ENCODE assay signal across 27 mouse cellular contexts in the genomic region with DNA sequence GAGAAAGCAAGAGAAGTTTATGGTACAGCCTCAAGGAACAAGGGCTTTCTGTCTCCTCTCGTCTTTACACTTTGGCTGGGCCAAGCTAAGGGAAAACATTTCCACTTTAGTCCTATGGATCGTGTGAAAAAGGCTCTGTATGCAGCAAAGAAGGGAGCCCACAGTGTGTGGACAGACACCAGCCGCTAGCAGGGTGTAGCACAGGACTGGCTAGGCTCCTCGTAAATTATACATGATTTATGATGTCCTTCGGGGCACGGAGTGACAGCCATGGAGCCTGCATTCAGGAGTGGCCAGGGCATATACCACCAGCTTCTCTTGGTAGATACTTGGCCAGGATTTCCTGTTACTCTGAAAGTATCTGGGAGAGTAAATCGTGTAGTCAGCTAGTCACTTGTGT.
DNase-seq lines count a peak whose midpoint lies in the region; ATAC-seq and TF ChIP-seq lines count a peak whose summit lies in the region.
"Had no signal": no experiment of that assay in that cellular context is flagged by ENCODE, and none has a peak within 500 bp of the region (broad histone marks: within the 10 kb centered on the region; RNA-seq: fewer than 3 reads in every experiment).

No protein-coding gene starts in this region.

- H3K4me1 ChIP-seq in lung, postnatal 0 days (ENCODE audit: insufficient read depth, low read depth, low read length) = peaks cover 3% of the 10 kb centered on the region; the same call in 1 of the 2 replicates
- 0 out of 2 replicates have a peak, but pooled peaks cover 2% of the 10 kb centered on the region for H3K4me1 ChIP-seq in limb, embryonic 13.5 days
- no peaks in the 10 kb centered on the region for H3K4me1 ChIP-seq in kidney, embryonic 14.5 days (ENCODE audit: control insufficient read depth, insufficient read depth, low read length)
- H3K4me1 ChIP-seq: embryonic facial prominence, embryonic 13.5 days; forebrain, embryonic 12.5 days; hindbrain, embryonic 13.5 days; liver, embryonic 15.5 days; megakaryocyte, embryonic 14.5 days had no signal

- no peak overlapping the region for H3K4me2 ChIP-seq in lung, postnatal 0 days (replicated peaks; ENCODE audit: low read depth, low read length)
- no peak overlapping the region for H3K4me2 ChIP-seq in limb, embryonic 13.5 days (replicated peaks)
- H3K4me2 ChIP-seq in kidney, embryonic 14.5 days (replicated peaks; ENCODE audit: low read depth, low read length) = no peak overlapping the region
- H3K4me2 ChIP-seq: embryonic facial prominence, embryonic 13.5 days; forebrain, embryonic 12.5 days; hindbrain, embryonic 13.5 days; liver, embryonic 15.5 days; lung, embryonic 14.5 days had no signal

- ATAC-seq in lung, postnatal 0 days = no peak
- peak; percentile 78 for ATAC-seq in limb, embryonic 13.5 days (ENCODE audit: low FRiP score, low read depth)
- no peak for ATAC-seq in kidney, embryonic 14.5 days (ENCODE audit: low FRiP score, low TSS enrichment)
- no peak for ATAC-seq in granulocyte monocyte progenitor cell, adult 5-6 weeks (replicated peaks; ENCODE audit: poor library complexity, severe bottlenecking)
- ATAC-seq: forebrain, postnatal 0 days; intestine, postnatal 0 days had no signal

- peak overlapping the region; percentile 43; the same call in 1 of the 2 replicates for H3K27ac ChIP-seq in lung, postnatal 0 days (ENCODE audit: low read length)
- H3K27ac ChIP-seq in limb, embryonic 13.5 days = peak overlapping the region; percentile 86
- no peak overlapping the region for H3K27ac ChIP-seq in kidney, embryonic 14.5 days (ENCODE audit: low read depth, low read length)
- H3K27ac ChIP-seq: embryonic facial prominence, embryonic 13.5 days; forebrain, embryonic 12.5 days; hindbrain, embryonic 13.5 days; liver, embryonic 15.5 days had no signal

- H3K9me3 ChIP-seq in lung, postnatal 0 days (ENCODE audit: low read length) = no peaks in the 10 kb centered on the region
- no peaks in the 10 kb centered on the region for H3K9me3 ChIP-seq in limb, embryonic 13.5 days
- no peaks in the 10 kb centered on the region for H3K9me3 ChIP-seq in kidney, embryonic 14.5 days (ENCODE audit: control insufficient read depth, low read length)
- H3K9me3 ChIP-seq: embryonic facial prominence, embryonic 13.5 days; forebrain, embryonic 12.5 days; hindbrain, embryonic 13.5 days; liver, embryonic 15.5 days; megakaryocyte, embryonic 14.5 days had no signal

- DNase-seq in heart, adult 11 months = peak; percentile 50
- no peak for DNase-seq in heart, postnatal 10 days
- no peak for DNase-seq in lung, postnatal 0 days (ENCODE audit: low spot score)
- DNase-seq in lung, postnatal 14 days = no peak
- DNase-seq: adrenal gland, postnatal 10 days; cerebellum, adult 8-10 months; cerebellum, postnatal 25 days; forebrain, postnatal 0 days; heart, postnatal 4 days; kidney, adult 9 months; kidney, postnatal 14 days; lung, embryonic 14.5 days; midbrain, embryonic 14.5 days; right cerebral cortex, adult 18-20 months; spleen, adult 18-20 months; thymus, adult 18-20 months; thymus, postnatal 36 days had no signal

- H3K9ac ChIP-seq in lung, postnatal 0 days (replicated peaks; ENCODE audit: low read depth) = no peak overlapping the region
- no peak overlapping the region for H3K9ac ChIP-seq in limb, embryonic 13.5 days
- H3K9ac ChIP-seq in kidney, embryonic 14.5 days (ENCODE audit: low read depth, low read length) = no peak overlapping the region
- H3K9ac ChIP-seq: embryonic facial prominence, embryonic 13.5 days; forebrain, embryonic 12.5 days; forebrain, postnatal 0 days; hindbrain, embryonic 13.5 days; liver, embryonic 15.5 days; lung, embryonic 14.5 days had no signal

- H3K4me3 ChIP-seq in lung, postnatal 0 days (ENCODE audit: low read depth, low read length) = no peak overlapping the region
- no peak overlapping the region for H3K4me3 ChIP-seq in limb, embryonic 13.5 days
- no peak overlapping the region for H3K4me3 ChIP-seq in kidney, embryonic 14.5 days (ENCODE audit: low read length)
- H3K4me3 ChIP-seq: embryonic facial prominence, embryonic 13.5 days; forebrain, embryonic 12.5 days; hindbrain, embryonic 13.5 days; liver, embryonic 15.5 days; megakaryocyte, embryonic 14.5 days had no signal

- H3K27me3 ChIP-seq in lung, postnatal 0 days (replicated peaks; ENCODE audit: insufficient read depth, low read length) = no peaks in the 10 kb centered on the region
- no peaks in the 10 kb centered on the region for H3K27me3 ChIP-seq in limb, embryonic 13.5 days
- no peaks in the 10 kb centered on the region for H3K27me3 ChIP-seq in kidney, embryonic 14.5 days (ENCODE audit: control insufficient read depth, insufficient read depth, low read length)
- H3K27me3 ChIP-seq: embryonic facial prominence, embryonic 13.5 days; forebrain, embryonic 12.5 days; hindbrain, embryonic 13.5 days; liver, embryonic 15.5 days; megakaryocyte, embryonic 14.5 days; Patski had no signal

- H3K36me3 ChIP-seq in lung, postnatal 0 days (ENCODE audit: insufficient read depth, low read length) = no peaks in the 10 kb centered on the region; the same call in 1 of the 2 replicates
- H3K36me3 ChIP-seq in limb, embryonic 13.5 days = 0 out of 2 replicates have a peak, but pooled peaks cover 9% of the 10 kb centered on the region
- H3K36me3 ChIP-seq in kidney, embryonic 14.5 days (ENCODE audit: control insufficient read depth, insufficient read depth, low read length) = no peaks in the 10 kb centered on the region
- H3K36me3 ChIP-seq: forebrain, embryonic 12.5 days; hindbrain, embryonic 13.5 days; liver, embryonic 15.5 days had no signal

- 71% methylated on average over 7 of the region's 7 CpGs for WGBS in lung, postnatal 0 days
- 39% methylated on average over 7 of the region's 7 CpGs for WGBS in limb, embryonic 13.5 days
- WGBS in kidney, embryonic 14.5 days = 42% methylated on average over 7 of the region's 7 CpGs

- TF ChIP-seq CTCF in lung, postnatal 0 days (IDR thresholded peaks at IDR 0.05) = no peak

- intact Hi-C loops in heart, postnatal 10 days (cut with DNase I) = no loop called here

- no peak for TF ChIP-seq EP300 in lung, postnatal 0 days (IDR thresholded peaks at IDR 0.05)
